Mouse (Mus musculus) liver, postnatal 0 days (tissue): ENCODE measurements around the gene Fcgr2b.
A peak's percentile ranks its signal among the peaks of the same experiment; 100 is the strongest.

Experiments used
- CTCF ChIP-seq: sonication (generic); IDR thresholded peaks from 2 replicates; pipeline ENCODE4 v1.5.1; 2016; ENCODE audit warnings: antibody characterized with exemption, low read depth
- EP300 ChIP-seq: IDR thresholded peaks from 2 replicates; pipeline ENCODE4 v1.6.1; 2016; ENCODE audit warnings: antibody characterized with exemption, low read depth, mild to moderate bottlenecking

DNA sequence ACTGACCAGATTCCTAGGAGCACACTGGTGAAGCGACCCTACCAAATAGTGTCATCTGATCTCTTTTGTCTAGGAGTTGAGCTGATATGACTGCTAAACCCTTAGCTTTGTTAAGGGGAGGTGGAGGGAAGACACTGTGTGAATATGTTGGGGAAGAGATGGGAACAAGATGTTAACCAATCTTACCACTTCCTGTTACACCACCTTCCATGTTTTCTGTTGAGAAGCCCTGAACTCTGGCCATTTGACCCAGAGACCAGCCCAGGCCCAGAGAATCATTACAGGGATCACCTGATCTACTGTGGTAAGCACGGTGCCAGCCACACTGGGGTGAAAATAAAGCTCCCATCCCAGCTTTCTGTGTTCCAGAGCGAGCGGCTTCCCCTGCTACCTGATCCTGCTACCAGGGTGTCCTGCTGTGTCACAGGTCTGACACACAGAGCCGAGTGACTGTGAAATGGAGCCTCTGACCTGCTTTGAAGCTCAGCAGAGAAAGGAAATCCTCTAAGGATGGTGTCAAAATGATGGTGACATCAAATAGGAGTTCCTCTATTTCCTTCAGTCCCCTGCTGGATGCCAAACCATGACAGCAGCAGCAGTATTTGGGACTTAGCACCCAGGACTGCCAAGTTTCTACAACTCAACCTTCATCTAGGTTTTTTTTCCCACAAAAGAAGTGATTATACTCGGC, 41.3 kb upstream of the Fcgr2b start:
- TF ChIP-seq CTCF (no peak), EP300 (peak; percentile 37; the same call in 1 of the 2 replicates)
